Mouse (Mus musculus) ZHBTc4 (cell line): Measurements from ENCODE around the gene Mcub.

Experiments used
- DNase-seq: peaks from one replicate; pipeline ENCODE4 v3.0.0-alpha.2; 2011; ENCODE audit warnings: low read depth, low spot score

Gene Mcub

DNA sequence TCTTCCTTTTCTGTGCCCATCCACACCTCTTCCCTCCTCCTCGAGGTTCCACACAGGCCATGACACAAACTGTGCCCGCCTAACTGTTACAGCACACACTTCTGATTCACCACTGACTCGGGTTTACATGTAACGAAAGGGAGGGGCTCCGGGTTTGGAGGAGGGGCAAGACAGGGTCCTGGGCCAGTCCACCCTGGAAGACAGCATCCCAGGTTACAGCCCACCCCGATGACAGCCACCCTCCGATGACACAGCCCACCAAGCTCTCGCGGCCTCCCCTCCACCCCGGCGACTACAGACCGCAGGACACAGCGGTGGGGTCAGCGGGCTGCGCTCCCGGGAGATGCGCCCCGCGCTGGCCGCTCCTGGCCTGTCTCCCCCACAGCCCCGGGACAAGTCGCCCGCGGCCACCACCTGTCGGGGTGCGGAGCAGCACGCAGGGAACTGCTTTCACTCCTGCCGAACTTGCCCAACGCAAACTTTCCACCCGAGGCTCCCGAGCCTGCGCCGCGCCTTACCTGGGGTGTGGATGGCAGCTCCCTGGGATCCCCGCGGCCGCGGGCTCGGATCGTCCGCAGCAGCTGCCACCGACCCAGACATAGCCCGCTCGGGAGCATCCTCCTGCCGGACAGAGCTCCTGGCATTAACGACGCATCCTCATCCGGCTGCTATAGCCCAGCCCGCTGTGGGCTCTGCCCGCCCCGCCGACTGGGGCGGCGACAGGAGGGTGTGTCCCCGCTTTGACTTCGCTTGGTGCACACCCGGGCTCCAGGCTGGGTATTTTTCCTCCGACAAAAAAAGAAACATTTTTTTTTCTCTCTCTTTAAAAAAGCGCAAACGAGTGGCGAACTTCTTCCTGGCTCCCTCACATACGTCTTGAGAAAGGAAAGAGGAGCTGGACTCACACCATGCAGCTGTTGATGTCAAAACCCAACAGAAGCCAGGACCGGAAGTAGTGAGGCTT, at the start of gene Mcub:
Mcub (minus strand) TSS at position 775 of the 964 bp plus-strand sequence.
- DNase-seq, result peak; percentile 61

DNA sequence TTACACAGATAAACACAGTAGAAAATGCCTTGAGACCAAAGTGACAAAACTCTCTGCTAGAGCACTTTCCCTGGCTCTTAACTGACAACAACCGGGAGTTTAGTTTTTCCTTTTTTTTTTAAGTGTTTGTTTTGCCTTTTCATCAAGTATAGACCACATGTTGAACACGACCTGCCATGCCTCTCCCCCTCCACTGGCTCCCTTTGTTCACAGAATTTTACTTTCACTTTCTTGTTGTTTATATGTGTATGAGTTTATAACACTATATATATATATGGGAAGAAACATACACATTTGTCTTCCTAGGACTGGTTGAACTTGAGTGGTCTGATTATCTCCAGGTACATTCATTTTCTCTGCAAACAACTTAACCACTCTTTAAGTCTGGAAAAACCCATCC, 42.9 kb upstream of the Mcub start:
- no peak for DNase-seq

DNA sequence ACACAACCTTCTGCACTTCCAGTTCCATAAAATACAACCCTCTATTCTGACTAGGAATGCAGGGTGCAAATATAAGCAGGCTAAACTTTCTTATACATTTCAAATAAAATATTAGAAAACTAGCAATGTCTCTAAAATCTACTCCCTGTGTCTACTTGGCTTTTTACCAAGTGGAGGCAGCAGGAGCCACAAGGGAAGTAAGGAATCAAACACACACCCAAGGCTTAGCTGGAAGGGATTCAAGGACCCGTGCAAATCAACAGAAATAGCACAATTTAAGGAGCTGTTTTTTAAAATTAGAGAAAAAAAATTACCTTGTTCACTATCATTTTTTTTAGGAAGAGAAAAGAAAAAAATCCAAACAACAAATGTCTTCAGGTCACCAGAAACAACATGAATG, 41.2 kb upstream of the Mcub start:
- no peak for DNase-seq

DNA sequence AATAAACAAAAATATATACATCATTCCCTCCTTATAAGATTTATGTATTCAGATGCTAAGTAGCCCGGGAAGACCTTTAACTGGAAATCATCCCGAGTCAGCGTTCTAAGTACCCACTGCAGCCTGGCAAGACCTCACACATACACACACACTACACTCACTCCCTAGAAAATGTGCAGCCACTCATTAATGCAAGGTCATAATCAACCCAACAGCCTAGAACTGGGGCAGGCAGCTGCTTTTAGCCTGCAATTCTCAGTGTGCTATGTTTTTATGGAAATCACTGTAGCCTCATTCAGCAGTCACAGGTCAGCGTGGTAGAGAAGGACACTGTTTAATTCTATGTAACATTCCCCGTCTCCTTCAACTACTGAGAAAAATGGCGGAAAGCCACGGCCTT, 36.1 kb upstream of the Mcub start:
- DNase-seq, result no peak

DNA sequence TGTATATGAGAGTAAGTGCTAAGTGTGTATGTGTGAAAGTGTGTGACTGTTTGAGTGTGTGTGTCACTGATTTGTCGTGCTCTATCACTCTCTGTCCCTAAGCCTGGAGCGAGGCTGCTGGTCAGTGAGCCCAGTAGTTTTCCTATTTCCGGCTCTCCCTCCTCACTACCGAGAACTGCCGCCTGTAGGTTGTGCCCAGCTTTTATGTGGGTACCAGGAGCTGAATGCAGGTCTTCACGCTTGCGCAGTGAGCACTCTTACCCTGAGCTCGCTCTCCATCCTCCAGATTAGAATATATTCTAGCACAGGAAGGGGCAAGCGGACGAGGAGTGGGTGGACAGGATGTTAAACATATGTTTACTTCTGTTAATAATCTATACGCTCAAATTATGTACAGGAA, 30.9 kb upstream of the Mcub start:
- no peak for DNase-seq

DNA sequence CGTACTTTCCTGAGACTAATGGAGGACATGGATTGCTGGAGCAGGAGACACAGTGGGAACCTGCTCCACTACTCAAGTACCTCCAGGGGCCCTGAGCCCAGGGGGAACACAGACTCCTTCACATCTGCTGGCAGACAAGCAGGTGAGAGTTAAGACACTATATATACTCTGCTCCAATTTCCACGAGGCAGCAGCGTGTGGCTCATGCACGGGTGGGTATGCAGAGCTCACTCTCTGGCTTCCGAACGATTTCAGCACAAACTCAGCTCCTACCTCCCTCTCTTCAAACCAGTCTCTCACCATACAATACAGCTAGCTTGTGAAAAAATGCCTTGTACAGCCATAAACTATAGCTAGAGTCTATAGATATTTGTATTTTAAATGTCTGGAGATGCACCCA, 28.5 kb upstream of the Mcub start:
- no peak for DNase-seq

DNA sequence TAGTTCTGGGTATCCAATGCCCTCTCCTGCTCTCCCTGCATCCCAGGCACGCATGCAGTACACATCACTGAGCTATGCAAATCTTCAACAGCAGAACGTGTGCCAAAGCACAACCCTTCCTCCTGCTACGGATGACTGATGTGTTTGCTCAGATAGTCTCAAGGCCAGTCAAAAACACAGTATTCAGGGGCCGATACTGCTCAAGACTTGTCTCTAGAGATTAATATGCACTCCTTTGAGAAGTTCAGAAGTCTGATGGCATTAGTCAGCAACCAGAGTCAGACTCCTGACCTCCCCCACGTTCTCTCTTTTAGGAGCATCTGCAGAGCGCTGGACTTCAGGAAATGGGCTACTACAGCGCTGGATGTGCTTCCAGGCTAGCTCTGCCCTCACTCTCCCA, 28.0 kb upstream of the Mcub start:
- DNase-seq, result no peak

DNA sequence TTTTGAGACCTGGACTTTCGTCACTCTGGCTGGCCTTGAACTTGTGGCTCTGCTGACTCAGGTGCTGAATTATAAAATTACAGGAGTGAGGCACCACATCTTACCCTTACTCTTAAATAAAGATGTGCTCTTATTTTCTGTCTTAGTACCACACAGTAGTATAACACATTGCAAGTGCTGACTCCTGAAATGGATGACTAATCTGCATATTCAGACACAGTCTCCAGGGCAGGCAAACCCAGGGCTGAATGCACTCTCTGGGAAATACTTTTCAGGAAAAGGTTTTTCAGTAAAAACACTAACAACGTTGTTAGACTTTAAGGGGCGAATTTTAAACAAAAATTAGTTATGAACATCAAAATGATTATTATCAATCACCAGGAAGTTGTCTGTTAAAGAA, 27.3 kb upstream of the Mcub start:
- DNase-seq, result no peak

DNA sequence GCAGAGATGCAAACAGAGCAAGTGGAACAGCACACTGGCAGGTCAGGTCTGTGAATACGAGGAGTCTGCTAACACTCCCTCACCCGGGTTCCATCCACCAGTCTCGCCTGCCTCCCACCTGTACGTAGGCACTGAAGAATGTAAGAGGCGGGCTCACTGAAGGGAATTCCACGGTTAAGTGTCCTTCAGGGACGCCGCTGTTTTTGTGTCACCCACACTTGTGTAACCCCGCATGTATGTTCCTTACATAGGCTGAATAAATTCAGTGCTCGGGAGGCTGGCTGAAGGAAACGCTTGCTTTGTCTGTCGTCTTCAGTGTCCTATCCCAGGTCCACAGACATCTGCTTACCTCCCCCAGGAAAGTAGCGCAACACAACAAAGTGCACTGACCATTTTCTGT, 17.3 kb upstream of the Mcub start:
- DNase-seq, result no peak

DNA sequence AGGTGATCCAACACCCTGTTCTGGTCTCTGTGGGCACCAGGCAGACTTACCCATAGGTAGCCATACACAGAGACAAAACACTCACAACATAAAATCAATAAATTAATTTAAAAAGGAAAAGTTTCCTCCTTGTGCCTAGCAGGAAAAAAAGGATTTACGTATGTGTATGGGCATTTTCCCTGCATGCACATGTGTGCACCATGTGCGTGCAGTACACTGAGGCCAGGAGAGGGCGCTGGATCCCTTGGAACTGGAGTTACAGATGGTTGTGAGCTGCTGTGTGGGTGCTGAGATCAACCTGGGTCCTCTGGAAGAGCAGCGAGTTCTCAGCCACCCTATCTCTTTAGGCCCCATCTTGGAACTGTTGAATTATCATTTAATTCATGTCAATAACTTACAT, 15.3 kb upstream of the Mcub start:
- peak; percentile 40 for DNase-seq

DNA sequence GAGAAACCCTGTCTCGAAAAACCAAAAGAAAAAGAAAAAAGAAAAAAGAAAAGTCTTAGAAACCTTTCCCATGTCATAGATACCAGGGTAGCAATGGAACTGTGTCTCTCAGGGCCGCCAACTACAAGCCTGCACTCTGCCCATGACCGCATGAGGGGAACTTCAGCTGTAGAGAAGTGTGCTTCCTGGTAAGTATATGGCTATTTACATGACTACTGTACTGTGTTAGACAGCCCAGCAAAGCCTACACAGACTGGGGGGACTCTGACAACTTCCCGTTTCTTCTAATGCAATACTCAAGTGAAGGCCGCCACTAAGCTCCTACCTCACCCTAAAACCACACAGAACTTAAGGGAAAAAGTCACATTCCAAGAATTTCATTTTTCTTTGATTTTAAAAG, 14.8 kb upstream of the Mcub start:
- DNase-seq, result no peak

DNA sequence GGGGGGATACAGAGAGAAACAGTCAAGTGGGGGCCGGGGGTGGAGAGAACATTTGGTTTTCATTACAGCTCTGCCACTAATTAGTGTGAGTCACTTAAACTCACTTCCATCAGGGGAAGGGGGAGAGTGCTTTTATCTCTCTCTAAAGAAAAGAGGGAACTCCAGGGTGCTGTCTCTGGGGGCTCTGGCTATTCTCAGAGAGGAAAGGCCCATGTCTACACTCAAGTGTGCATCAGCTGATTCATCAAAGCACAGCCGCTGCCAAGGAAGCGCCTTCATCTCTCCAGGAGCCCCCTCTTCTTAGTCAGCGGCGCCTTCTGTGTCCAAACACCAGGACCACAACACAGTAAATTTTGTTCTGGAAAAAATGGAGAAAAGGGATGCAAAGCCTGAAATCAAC, 12.3 kb upstream of the Mcub start:
- no peak for DNase-seq

DNA sequence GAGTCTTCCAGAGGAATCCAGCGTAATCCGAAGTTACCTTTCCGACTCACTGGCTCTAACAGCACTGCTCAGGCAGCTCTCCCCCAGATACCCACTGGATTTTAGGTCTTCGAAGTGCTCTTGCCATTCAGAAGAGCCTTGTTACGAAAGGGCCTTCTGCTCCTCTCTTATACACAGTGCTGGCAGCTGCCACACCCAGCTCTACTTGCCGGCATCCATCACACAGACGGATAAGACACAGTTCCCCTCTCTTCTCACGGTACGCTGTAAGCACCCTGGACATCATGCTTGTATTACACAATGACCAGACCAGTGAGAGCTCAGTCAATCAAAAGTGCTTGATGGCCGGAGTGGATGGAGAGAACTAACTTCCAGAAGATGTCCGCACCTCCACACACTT, 11.8 kb upstream of the Mcub start:
- DNase-seq, result no peak

DNA sequence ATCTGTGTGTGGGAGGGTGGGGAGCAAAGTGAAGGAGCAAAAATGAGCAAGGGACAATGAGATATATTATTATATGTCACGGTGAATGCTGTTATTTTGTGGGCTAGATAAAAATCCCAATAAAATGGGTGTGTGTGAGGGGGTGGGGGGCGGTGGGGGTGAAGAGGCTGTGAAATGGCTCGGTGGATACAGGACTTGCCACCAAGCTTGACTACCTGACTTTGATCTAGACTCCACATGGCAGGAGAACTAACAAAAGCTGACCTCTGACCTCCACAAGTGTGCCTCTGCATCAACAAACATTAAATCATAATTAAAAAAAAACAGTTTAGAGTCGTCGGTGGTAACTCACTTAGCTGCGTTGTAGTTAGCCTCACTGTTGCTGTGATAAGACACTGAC, 9.5 kb upstream of the Mcub start:
- DNase-seq, result no peak

DNA sequence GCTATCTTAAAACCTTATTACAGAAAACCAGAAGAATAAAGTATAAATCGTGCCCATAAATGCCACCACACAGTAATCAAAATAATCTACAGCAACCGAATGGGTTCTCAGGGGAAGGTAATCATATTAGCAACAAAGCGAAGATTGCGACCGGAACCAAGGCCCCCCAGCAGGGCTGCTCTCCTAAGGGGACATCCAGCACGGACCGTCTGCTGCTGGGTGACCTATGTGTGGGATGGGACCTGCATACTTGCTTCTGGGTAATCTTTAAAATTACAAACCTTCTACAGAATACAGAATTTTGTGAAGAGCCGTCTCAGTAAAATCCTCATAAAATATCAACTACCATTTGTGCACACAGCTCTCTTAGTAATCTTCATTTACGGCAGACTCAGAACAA, 8.7 kb upstream of the Mcub start:
- no peak for DNase-seq

DNA sequence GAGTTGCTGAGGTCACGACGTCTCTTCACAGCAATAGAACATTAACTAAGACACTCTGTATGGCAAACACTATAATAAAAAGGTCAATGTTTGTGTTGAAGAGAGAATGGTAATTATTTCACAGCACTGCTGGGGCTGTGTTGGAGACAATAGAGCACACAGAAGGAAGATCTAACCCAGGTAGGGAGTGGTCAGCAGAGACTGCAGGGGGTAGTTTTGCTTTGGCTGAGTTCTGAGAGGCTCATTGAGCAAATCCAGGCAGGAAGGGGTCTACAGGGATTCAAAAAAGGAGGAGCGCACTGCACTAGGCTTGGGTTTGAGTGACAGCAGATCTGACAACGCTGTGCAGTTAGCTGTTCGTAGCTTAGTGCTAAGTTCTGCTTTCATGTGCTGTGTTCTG, 6.3 kb upstream of the Mcub start:
- DNase-seq, result peak; percentile 33

DNA sequence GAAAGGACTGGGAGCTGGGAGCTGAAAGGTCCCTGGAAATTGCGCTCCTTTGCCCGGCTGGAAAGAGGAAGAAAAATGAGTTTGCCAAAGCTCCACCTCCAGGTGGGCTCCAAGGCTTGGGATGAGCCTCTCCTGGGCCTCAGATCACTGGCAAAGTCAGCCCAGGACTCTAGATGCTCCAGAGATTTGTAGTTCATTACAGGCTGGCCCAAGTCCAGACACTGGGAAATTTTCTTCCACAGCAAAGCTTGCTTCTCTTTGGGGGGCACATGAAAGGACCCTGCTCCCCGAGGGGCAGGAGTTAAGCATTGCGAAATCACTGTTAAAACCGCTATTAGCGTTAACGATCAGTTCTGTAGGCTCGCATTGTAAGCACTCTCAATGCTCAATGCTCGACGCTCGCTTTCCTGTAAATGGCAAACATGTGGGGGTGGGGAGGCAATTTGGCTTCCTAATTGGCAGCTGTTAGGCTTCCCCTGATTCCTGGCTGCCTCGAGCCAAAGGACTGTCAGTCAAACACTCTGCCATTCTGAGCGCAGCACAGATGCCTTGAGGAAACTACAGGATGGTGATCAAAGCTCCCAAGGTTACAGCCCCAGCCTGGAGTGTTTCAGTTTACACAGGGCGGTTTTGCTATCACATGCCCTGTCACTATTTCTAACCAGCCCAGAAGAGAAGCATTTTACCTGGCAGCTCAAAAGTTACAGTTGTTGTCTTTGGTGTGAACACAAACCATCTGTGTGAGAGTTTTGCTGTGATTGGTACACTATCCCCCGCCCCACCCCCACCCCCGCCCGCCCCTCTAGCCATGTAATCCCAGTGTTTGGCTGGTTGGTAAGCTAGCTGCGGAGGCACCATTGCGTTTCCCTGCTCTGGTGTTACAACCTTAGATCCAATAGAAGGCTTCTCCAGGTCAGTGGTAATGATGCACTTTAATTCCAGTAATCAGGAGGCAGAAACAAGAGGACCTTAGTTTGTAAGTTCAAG, 816 bp upstream of the Mcub start:
- DNase-seq, result no peak

DNA sequence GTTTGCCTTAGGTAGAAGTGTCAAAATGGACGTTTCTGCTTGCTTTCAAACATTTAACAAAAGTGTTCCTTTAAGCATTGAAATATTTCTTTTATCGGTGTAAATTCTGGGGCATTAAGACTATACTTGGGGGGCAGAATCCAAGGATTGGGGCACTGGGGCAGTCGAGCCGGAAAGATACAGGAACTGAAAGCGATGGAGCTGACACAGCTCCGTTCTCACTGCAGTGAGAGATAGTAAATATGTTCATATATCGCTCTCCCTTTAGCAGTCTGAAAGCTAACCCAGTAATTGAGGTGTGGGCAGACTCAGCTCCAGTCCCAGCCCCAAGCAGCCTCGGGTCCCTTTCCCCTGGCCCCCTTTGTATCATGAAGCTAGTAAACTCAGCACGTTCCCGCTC, 975 bp downstream of the Mcub start:
- no peak for DNase-seq

DNA sequence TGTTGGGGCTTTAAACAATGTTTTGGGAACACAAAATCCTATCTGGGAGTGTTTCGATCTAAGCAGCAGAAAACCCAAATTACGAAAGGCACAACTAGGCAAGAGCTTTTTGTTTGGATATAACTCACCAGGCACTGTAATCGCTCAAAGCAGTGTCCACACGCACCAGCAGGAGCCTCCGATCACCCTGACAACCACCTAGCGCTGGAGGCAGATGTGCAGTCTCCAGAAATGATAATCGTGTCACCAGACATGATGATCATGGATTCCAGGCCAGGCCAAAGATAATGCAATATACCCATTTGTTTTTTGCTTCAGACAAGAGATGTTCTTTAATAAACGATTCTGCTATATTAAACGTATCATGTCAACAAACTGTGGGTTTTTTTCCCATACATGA, 2.1 kb downstream of the Mcub start:
- DNase-seq, result no peak

DNA sequence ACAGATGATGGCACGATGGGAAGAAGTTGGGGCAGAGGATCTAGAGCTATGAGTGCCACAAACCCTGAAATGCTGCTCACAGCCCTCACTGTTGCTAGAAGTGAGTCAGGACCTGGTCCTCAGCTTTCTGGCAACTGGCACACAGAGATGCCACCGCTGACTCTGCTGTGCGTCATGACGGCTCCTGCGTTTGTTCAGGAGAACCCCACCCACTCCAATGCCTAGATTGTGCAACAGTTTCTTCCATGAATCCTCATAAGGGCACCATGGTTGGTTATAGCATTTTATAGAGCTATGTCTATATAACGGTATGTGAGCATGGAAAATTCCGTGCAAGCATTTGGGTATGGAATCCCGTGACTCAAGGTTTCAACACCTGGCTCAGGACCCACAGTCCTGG, 5.3 kb downstream of the Mcub start:
- DNase-seq, result no peak

DNA sequence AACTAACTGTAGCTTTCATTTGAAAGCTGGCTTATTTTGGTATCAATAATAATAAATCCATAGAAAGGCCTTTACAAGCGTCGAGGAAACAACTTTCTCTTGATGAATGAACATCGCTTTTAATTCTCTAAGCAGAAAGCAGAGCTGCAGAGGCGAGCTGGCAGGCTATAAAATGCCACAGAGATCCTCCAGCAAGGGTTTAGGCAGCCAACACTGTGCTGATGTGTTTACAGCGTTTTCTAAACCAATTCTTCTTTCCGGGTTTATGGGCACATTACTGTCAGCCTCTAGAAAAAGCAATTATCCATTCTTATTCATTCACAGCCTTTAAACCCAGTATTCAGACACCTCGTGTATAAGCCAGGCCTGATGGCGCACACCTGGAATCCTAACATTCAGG, 7.5 kb downstream of the Mcub start:
- DNase-seq, result no peak

DNA sequence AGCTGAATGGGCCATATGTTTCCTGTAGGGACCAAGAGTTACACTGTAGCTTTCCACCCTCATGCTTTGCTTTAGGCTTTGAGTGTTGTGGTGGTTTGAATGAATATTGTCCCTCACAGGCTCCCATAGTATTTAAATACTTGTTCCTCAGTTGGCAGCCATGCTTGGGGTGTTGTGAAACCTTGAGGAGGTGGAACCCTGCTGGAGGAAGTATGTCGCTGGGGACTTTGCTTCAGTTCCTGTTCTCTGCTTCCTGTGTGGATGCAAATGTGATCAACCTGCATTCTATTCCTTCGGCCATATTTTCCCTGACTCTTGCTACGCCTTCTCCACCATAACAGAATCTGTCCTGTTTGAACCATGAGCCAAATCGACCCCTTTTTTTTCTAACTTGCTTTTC, 16.7 kb downstream of the Mcub start:
- DNase-seq, result no peak
